Mouse (Mus musculus): ENCODE measurements around the gene Itsn1.

- TF ChIP-seq CTCF (IDR thresholded peaks at IDR 0.05; ENCODE audit: insufficient read depth, low read depth, low read length), result no peak
- no peak for TF ChIP-seq POLR2A (IDR thresholded peaks at IDR 0.05; ENCODE audit: insufficient read depth, low read depth, low read length)
Measured at GRCm38 (mm10) chr16:91905127-91905860, 176.2 kb downstream of the Itsn1 start.
